Mouse (Mus musculus): Measurements from ENCODE around the gene Tex101.

Tex101 gene

DNA sequence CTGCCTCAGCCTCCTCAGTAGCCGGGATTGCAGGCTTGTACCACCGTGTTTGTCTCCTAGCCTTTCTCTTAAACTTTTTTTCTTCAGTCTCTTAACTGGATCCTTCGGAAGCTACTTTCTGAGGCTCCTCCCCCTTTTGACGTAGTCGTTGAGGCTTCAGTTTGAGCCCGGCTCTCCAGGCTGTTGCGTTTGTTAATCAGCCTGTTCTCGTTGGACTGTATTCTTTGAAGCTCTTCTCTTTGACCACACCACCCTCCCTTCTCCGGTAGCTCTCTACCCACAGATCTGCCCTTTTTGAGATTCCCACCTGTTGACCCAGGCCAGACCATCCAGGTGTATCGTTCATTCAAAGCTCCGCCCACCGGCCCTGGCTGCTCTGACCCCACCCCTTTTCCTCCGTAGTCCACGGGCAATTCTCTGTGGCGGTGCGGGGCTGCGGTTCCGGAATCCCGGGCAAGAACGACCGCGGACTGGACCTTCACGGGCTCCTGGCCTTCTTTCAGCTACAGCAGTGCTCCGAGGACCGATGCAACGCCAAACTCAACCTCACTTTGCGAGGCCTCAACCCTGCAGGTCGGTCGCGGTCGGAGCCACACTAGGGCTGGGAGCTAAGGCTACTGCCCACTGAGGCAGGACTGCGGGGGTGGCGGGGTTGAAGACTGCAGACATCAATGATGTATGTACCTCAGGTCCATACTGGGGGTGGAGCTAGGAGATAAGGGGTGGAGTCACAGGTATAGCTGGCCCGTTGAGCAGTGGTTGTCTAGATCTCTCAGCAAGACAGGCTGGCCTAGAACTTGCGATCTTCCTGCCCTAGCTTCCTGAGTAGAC is 38.2 kb downstream of the Tex101 start:
- TF ChIP-seq GATA4 (IDR thresholded peaks at IDR 0.05; ENCODE audit: insufficient replicate concordance, low read length), result no peak

DNA sequence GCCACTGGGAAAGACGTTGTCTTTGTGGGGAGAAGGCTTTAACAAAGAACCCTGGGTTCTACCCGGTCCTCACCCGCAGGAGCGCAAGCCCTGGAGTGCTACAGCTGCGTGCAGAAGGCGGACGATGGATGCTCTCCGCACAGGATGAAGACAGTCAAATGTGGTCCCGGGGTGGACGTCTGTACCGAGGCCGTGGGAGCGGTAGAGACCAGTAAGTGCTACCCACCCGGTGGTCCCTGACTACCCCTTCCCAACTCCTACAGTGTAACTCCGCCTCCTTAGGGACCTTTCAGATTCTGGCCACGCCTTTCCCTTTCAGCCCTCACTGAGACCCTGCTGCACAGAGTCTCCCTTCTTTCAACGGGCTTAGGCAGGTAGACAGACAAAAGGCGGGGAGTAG is 39.4 kb downstream of the Tex101 start:
- TF ChIP-seq GATA4 (IDR thresholded peaks at IDR 0.05; ENCODE audit: insufficient replicate concordance, low read length), result no peak

DNA sequence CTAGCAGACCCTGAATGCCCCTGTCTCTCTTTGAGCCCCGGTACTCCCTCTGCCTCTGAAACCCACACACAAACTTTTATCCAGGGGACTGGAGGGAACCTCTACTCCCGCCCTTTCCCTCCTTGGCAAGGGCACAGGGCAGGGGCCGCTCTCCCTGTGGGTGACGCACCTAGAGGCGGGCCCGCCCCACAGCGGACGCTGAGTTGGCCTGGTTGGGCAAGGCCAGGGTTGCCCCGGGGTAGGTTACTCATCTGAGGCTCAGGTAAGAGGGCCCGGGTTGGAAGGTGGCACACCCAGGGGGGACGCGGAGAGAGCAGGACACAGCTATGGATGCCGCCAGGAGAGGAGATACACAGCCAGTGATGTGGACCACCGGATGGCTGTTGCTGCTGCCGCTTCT is 40.2 kb downstream of the Tex101 start, which contains the start of gene Lypd3:
TSS of gene Lypd3 (plus strand) at position 287 of the 400 bp plus-strand sequence.
- no peak for TF ChIP-seq GATA4 (IDR thresholded peaks at IDR 0.05; ENCODE audit: insufficient replicate concordance, low read length)

DNA sequence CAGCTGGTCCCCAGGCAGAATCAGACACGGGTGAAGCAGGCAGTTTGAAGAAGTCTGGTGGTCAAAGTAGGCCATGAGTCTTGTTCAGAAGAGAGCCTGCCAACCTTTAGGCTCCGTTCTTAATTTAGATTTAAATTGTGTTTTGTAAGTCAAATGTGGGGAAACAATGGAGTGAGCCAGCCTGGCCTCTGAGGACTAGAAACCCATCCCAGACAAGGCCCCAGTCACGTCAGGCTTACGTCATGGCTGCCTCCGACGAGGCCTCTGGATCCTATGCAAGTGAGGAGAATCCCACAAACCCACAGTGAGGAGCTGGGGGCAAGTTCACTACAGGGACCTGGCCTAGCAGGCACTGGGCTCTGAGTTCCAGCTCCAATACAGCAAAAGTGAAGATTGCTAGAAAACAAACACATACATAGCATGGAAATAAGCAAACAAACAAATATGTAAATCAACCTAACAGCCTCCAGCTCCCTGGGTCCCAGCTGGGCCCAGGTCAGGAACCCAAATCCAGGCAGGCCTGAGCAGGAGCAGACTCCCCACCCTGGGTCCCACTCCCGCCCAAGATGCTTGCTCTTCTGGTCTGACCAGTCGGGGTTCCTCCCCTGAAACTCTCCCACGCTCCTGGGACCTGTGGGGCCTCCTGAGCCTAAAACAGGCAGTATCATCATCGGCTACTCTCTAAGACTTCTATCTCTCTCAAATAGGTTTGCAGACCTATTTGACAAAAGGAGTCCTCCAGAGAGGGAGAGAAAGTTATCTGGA is 46.2 kb downstream of the Tex101 start:
- no peak for TF ChIP-seq GATA4 (IDR thresholded peaks at IDR 0.05; ENCODE audit: insufficient replicate concordance, low read length)

DNA sequence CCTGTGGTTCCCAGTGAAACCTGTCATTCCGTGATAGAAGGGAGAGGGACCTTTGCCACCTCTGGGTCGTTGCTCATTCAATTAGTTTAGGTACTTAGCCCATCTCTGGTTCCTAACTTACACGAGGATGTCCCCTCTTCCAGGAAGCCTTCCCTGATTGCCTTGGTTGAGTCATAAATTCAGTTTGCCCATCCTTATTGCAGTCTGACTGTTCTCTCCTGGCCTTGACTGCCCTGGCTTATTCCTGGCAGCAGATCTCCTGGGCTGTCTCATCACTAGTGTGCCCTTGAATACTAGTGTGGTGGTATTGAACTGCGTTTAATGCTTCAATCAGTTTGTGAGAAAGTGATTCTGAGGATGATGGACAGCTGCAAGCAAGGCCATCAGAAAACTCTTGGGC is 46.8 kb downstream of the Tex101 start:
- no peak for TF ChIP-seq GATA4 (IDR thresholded peaks at IDR 0.05; ENCODE audit: insufficient replicate concordance, low read length)

DNA sequence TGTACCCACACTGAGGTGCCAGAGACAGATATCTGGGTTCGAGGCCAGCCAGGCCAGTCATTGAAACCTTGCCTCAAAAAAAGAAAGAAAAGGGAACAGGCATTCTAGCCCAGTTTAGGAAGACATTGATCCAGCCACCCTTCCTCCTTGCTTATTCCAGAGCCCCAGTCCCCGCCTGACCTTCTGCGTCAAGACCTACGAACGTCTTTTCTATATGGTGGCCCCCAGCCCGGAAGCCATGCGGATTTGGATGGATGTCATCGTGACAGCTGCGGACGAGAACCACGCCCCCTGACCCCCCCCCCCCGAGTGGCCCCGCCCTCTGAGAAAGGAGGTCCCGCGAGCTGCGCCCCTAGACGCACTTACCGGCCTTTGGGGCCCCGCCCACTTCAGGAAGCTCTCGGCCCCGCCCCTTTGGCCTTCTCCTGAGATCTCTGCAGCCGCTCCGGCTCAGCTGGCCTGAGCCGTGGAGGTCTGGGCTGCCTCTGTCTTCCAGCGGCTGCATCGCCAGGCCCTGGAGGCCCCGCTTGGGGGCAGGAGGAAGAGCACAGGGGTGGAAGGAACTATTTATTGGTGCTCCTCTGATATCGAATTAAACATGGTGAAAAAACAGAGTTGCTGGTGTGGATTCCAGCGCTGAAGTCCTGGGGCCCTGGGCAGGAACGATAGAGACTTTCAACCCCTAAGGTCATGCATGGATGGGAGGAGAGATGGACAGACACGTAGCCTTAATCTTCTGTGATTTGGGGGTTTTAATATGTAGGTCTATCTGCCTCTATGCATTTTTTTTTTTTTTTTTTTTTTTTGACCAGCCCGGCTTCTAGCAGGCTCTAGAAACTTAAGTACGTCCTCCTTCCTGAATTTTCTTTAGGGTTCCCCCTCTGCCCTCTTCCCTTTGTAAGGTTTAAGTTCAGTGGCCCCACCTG is 47.5 kb downstream of the Tex101 start:
- TF ChIP-seq GATA4 (IDR thresholded peaks at IDR 0.05; ENCODE audit: insufficient replicate concordance, low read length), result no peak

DNA sequence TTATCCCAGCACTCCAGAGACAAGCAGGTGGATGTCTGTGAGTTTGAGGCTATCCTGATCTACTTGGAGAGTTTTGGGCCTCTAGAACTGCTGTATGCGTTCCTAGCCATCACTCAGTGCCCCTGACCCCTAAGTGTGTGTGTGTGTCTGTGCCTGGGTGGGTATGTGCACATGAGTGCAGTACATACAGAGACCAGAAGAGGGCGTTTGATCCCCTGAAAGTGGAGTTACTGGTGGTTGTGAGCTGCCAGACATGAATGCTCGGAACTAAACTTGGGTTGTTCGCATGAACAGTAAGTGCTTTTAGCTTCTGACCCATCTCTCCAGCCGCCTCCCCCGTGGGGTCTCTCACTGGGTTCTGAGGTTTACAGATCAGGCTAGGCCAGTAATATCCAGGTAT is 53.5 kb downstream of the Tex101 start:
- TF ChIP-seq GATA4 (IDR thresholded peaks at IDR 0.05; ENCODE audit: insufficient replicate concordance, low read length), result no peak

DNA sequence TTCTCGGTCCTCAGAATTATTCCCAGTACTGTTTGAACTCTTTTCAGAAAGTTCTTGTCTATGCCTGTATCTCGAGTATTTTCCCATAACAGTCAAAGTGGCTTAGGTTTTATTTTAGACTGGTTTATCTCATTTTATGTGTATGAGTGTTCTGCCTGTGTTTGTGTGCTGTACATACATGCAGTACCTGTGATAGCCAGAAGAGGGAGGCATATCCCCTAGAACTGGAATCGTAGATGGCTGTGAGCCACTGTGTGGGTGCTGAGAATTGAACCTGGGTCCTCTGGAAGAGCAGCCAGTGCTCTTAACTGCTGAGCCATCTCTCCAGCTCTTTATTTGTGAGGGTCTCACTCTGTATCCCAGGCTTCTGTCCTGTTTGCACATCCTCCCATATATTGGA is 55.3 kb downstream of the Tex101 start:
- no peak for TF ChIP-seq GATA4 (IDR thresholded peaks at IDR 0.05; ENCODE audit: insufficient replicate concordance, low read length)

DNA sequence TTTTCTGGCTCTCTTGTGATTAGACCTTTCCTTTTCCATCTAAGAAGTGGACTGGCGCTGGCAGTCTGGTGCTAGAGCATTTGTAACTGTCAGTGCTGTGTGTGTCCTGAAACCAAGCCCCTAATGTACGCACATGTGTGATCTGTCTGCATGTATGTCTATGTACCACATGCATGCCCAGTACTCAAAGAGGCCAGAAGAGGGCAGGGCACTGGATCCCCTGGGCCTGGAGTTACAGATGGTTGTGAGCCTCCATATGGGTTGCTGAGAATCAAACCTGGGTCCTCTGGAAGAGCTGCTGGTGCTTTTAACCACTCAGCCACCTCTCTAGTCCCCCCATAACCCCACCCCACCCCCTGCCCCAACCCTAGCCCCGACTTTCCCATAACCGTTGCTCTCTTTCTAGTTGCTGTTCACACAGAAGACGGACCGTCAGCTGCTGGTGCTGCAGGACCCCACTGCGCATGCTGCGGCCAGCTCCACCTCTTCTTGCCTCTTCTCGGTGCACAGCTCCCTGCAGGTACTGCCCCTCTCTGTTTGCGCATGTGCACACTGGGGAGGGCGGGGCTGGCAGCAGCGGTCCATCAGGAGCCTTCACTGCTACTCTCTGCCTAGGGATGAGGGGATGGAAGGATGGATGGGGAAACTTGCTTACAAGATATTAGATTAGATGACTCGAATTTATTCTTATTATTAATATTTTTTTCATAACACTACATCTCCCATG is 56.6 kb downstream of the Tex101 start:
- TF ChIP-seq GATA4 (IDR thresholded peaks at IDR 0.05; ENCODE audit: insufficient replicate concordance, low read length), result no peak
